Mouse (Mus musculus) bone marrow macrophage, adult 2 months (primary cell): ENCODE data around the gene Esrrg.

Source experiments
- CTCF ChIP-seq: IDR thresholded peaks from 2 replicates; pipeline ENCODE4 v1.5.1; 2012; ENCODE audit warnings: low read depth, mild to moderate bottlenecking, low read length, moderate library complexity
- POLR2A ChIP-seq: IDR thresholded peaks from 2 replicates; pipeline ENCODE4 v1.6.1; 2012; ENCODE audit warnings: mild to moderate bottlenecking, low read depth, low read length, borderline replicate concordance

DNA sequence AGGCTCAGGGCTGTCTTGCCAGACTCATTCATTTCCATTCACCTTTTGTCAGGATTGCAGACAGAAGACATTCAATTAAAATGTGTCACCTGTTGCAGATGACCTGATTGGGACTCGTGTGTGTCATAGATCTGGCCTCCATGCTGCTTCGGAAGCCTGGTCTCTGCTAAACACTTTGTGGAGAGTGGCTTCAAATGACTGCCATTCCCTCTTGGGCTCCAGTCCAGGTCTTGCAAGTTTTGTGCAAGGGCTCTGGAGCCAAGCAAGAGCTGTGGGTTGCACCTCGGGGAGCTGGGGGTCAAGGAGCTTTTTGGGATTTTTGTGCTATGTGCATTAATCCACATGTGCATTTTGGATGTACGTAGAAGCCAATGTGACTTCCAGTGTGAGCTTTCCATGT, 530.9 kb downstream of the Esrrg start:
- no peak for TF ChIP-seq CTCF
- TF ChIP-seq POLR2A, result no peak
